Mouse (Mus musculus) embryonic fibroblast, embryonic 13.5 days (primary cell): ENCODE measurements around the gene Abcf2. TPM values are rescaled to one million over a fixed set of nuclear protein-coding genes. Genes with fewer than 3 reads are reported as not detected.

ENCODE experiments used
- H3K27ac ChIP-seq: 2 replicates; pipeline ENCODE4 v1.5.1; 2012; ENCODE audit warnings: low read length, control low read depth, inconsistent platforms; ENCODE audit not compliant: insufficient read depth
- H3K4me1 ChIP-seq: 2 replicates; pipeline ENCODE4 v1.6.1; 2011; ENCODE audit warnings: low read length; ENCODE audit not compliant: control insufficient read depth, insufficient read depth
- H3K4me3 ChIP-seq: 2 replicates; pipeline ENCODE4 v1.5.1; 2011; ENCODE audit warnings: mild to moderate bottlenecking, control low read depth, low read length; ENCODE audit not compliant: insufficient read depth
- CTCF ChIP-seq: IDR thresholded peaks from 2 replicates; pipeline ENCODE4 v1.5.1; 2011; ENCODE audit warnings: mild to moderate bottlenecking, control low read depth, low read length, moderate library complexity, borderline replicate concordance; ENCODE audit not compliant: insufficient read depth
- POLR2A ChIP-seq: IDR thresholded peaks from 2 replicates; pipeline ENCODE4 v1.6.1; 2011; ENCODE audit warnings: low read depth, mild to moderate bottlenecking, control low read depth, low read length, moderate library complexity
- polyA plus RNA-seq: library from polyadenylated mRNA; stranded (reverse); fragments of >200 nt; gene quantifications from 2 replicates; pipeline ENCODE4 v1.2.4, GENCODE M21; 2011; ENCODE audit warnings: low read depth; ENCODE audit not compliant: missing spikeins, insufficient read length

Abcf2 gene
- polyA plus RNA-seq, 1 experiment, result 69.3 TPM

GRCm38 (mm10) chr5:24527780-24528179, 49.5 kb downstream of the Abcf2 start:
- Histone ChIP-seq H3K4me3 (no peak overlapping the region), H3K4me1 (no peaks in the 10 kb centered on the region), H3K27ac (no peak overlapping the region)
- no peak for TF ChIP-seq POLR2A
- TF ChIP-seq CTCF, result no peak

- Histone ChIP-seq H3K27ac (no peak within 1 kb of the TSS), H3K4me3 (no peak within 1 kb of the TSS), H3K4me1 (no peaks in the 10 kb centered on the region)
- TF ChIP-seq POLR2A (no peak), CTCF (no peak)
These were observed 50.4 kb downstream of the Abcf2 start, which contains the start of gene Gbx1 for GRCm38 (mm10) chr5:24526889-24527230. Gene Gbx1 (minus strand): TSS chr5:24527202.

GRCm38 (mm10) chr5:24526190-24526888, 50.9 kb downstream of the Abcf2 start:
- no peak for TF ChIP-seq CTCF
- TF ChIP-seq POLR2A, result no peak
- no peak overlapping the region for H3K27ac ChIP-seq
- no peaks in the 10 kb centered on the region for H3K4me1 ChIP-seq
- H3K4me3 ChIP-seq, result no peak overlapping the region

GRCm38 (mm10) chr5:24525360-24526189, 51.7 kb downstream of the Abcf2 start:
- no peaks in the 10 kb centered on the region for H3K4me1 ChIP-seq
- H3K27ac ChIP-seq, result no peak overlapping the region
- no peak for TF ChIP-seq CTCF
- no peak for TF ChIP-seq POLR2A
- no peak overlapping the region for H3K4me3 ChIP-seq

GRCm38 (mm10) chr5:24524522-24524921, 52.7 kb downstream of the Abcf2 start:
- TF ChIP-seq CTCF (no peak), POLR2A (no peak)
- H3K4me3 ChIP-seq, result no peak overlapping the region
- no peak overlapping the region for H3K27ac ChIP-seq
- H3K4me1 ChIP-seq, result no peaks in the 10 kb centered on the region

- Histone ChIP-seq H3K27ac (no peak overlapping the region), H3K4me1 (no peaks in the 10 kb centered on the region), H3K4me3 (no peak overlapping the region)
- TF ChIP-seq CTCF, result no peak
- no peak for TF ChIP-seq POLR2A
These were observed 53.5 kb downstream of the Abcf2 start for GRCm38 (mm10) chr5:24523806-24524205.

GRCm38 (mm10) chr5:24521366-24521765, 55.9 kb downstream of the Abcf2 start:
- no peak overlapping the region for H3K27ac ChIP-seq
- H3K4me1 ChIP-seq, result no peaks in the 10 kb centered on the region
- TF ChIP-seq CTCF (no peak), POLR2A (no peak)
- no peak overlapping the region for H3K4me3 ChIP-seq

Other genes starting within 250 kb of the Abcf2 start
- 2.2 and 2.9 TPM in 2 replicates for gene Kcnh2, start 225.9 kb downstream of the Abcf2 start, polyA plus RNA-seq
- gene Nos3, start 212.7 kb downstream of the Abcf2 start, polyA plus RNA-seq, result 0.12 TPM in 1 of 2 replicates, not detected in the other
- 0.39 and 1.0 TPM in 2 replicates for gene Atg9b, start 185.3 kb downstream of the Abcf2 start, polyA plus RNA-seq
- gene Abcb8, start 183.8 kb downstream of the Abcf2 start, polyA plus RNA-seq, result 10.6 and 11.7 TPM in 2 replicates
- 2.3 and 3.5 TPM in 2 replicates for gene Asic3, start 164.1 kb downstream of the Abcf2 start, polyA plus RNA-seq
- 70.7 and 76.7 TPM in 2 replicates for gene Cdk5, start 153.9 kb downstream of the Abcf2 start, polyA plus RNA-seq
- 59.0 and 69.3 TPM in 2 replicates for gene Slc4a2, start 153.6 kb downstream of the Abcf2 start, polyA plus RNA-seq
- 63.3 and 91.1 TPM in 2 replicates for gene Fastk, start 132.2 kb downstream of the Abcf2 start, polyA plus RNA-seq
- gene Tmub1, start 129.6 kb downstream of the Abcf2 start, polyA plus RNA-seq, result 5.9 and 9.8 TPM in 2 replicates
- 31.2 and 38.7 TPM in 2 replicates for gene Agap3, start 125.3 kb downstream of the Abcf2 start, polyA plus RNA-seq
- not detected in 2 replicates for gene Gbx1, start 50.3 kb downstream of the Abcf2 start, polyA plus RNA-seq
- not detected in 2 replicates for gene Asb10, start 36.5 kb downstream of the Abcf2 start, polyA plus RNA-seq
- not detected in 2 replicates for gene 4931409K22Rik, start 20.7 kb downstream of the Abcf2 start, polyA plus RNA-seq
- gene Chpf2, start 9.3 kb upstream of the Abcf2 start, polyA plus RNA-seq, result 45.5 and 54.6 TPM in 2 replicates
- gene Smarcd3, start 46.9 kb upstream of the Abcf2 start, polyA plus RNA-seq, result 22.9 and 27.8 TPM in 2 replicates
- 42.9 and 49.5 TPM in 2 replicates for gene Nub1, start 108.1 kb upstream of the Abcf2 start, polyA plus RNA-seq
- gene Wdr86, start 153.3 kb upstream of the Abcf2 start, polyA plus RNA-seq, result 1.1 TPM in 1 of 2 replicates, not detected in the other
- not detected in 2 replicates for gene Crygn, start 180.5 kb upstream of the Abcf2 start, polyA plus RNA-seq